Mouse (Mus musculus): ENCODE data around the gene Il12a. TPM values are rescaled to one million over a fixed set of nuclear protein-coding genes. Genes with fewer than 3 reads are reported as not detected.

Gene Il12a
- polyA plus RNA-seq, 1 experiment from 2014 or later: 0.33 TPM

DNA sequence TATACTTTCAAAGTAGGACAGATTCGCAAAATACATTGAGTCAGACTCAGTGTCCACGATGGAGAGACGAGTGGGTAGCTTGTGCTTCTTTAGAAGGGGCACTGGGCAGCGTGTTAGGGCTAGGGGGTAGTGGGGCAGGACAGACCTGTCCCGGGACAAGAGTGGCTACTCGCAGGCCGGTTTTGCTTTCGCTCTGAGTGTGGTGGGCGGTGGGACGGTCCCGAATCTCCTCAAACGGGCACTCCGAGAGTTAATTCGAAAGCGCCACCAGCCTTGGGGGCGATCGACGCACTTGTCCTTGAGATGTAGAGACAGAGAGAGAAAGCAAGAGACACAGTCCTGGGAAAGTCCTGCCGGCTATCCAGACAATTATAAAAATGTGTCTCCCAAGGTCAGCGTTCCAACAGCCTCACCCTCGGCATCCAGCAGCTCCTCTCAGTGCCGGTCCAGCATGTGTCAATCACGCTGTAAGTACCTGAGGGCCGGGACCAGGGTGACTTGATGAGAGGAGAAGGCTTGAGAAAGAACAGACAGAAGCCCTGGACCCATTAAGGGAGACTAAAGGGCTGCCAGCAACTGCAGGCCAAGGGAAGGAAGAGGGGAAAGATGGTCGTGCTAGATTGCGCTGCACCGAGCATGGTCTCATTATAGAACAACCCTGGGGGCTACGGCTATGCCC is 795 bp downstream of the Il12a start:
- ATAC-seq (ENCODE audit: low FRiP score, low read depth): no peak
- Histone ChIP-seq H3K4me2 (replicated peaks) (no peak overlapping the region), H3K27me3 (replicated peaks) (no peaks in the 10 kb centered on the region), H3K4me1 (peaks cover 7% of the 10 kb centered on the region; the same call in 1 of the 2 replicates), H3K9ac (no peak overlapping the region), H3K4me3 (no peak overlapping the region), H3K27ac (no peak overlapping the region), H3K9me3 (no peaks in the 10 kb centered on the region), H3K36me3 (no peaks in the 10 kb centered on the region)
- 91% methylated on average over 28 of the region's 28 CpGs for WGBS

DNA sequence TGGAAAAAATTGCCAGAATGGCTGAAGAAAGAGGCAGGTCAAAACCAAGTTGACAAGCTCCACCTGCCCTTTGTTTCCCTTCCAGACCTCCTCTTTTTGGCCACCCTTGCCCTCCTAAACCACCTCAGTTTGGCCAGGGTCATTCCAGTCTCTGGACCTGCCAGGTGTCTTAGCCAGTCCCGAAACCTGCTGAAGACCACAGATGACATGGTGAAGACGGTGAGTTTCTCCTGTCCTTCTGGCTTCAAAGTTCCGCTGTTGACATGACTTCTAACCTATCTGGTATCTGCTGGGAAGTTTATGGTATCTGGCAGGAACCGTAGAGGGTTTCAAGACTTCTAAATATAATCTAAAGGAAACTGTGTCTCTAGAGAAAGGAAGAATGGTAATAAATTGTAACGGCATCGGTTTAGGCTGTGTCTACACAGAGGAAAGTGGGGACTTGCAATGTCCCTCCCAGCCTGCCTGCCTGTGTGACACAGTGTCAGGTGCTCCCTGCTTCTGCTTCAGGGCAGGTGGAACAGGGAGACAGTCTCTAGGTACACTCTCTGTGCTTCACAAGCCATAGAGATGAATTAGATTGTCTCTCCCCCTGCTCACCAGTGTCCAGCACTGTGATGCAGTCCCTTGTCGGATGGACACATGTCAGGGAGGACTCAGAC is 1.6 kb downstream of the Il12a start:
- no peaks in the 10 kb centered on the region for H3K9me3 ChIP-seq
- no peak for ATAC-seq (ENCODE audit: low FRiP score, low read depth)
- WGBS: 87% methylated on average over 7 of the region's 7 CpGs

DNA sequence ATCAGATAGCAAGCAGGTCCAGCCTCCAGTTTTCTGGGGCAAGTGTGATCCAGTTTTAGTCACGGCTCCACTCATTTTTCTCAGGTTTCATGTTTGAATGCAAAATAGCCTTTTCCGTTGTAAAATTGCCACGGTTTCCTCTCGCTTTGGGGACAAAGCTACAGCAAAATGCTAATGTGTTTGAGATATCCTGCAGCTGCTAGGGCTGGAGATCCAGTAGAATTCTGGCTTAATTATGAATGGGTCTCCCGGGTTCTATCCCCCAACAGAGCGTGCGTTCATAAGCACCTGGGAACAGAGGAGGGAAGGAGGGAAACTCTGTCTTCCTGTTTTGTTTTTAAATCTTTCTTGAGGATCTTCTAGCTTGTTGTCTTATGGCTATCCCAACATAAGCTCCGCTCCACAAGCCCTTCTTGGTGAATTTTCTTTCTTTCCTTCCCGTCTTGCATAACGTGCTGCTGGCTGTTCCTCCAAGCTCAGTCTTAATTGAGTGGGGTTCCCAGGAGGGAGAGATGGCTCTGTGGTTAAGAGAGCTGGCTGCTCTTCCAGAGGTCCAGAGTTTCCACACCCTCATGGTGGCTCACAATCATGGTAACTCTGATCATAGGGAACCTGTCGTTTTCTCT is 2.3 kb downstream of the Il12a start:
- Histone ChIP-seq H3K9me3 (no peaks in the 10 kb centered on the region), H3K4me3 (no peak overlapping the region), H3K36me3 (no peaks in the 10 kb centered on the region), H3K4me1 (peaks cover 7% of the 10 kb centered on the region; the same call in 1 of the 2 replicates), H3K27me3 (replicated peaks) (no peaks in the 10 kb centered on the region), H3K4me2 (replicated peaks) (no peak overlapping the region), H3K9ac (no peak overlapping the region), H3K27ac (no peak overlapping the region)
- 78% methylated on average over 11 of the region's 11 CpGs for WGBS
- ATAC-seq (ENCODE audit: low FRiP score, low read depth): no peak

More for the DNA sequence above, 1.6 kb downstream of the Il12a start:
- Histone ChIP-seq H3K9ac (no peak overlapping the region), H3K4me2 (replicated peaks) (no peak overlapping the region), H3K27ac (no peak overlapping the region), H3K27me3 (replicated peaks) (no peaks in the 10 kb centered on the region), H3K36me3 (no peaks in the 10 kb centered on the region), H3K4me3 (no peak overlapping the region), H3K4me1 (peaks cover 7% of the 10 kb centered on the region; the same call in 1 of the 2 replicates)

DNA sequence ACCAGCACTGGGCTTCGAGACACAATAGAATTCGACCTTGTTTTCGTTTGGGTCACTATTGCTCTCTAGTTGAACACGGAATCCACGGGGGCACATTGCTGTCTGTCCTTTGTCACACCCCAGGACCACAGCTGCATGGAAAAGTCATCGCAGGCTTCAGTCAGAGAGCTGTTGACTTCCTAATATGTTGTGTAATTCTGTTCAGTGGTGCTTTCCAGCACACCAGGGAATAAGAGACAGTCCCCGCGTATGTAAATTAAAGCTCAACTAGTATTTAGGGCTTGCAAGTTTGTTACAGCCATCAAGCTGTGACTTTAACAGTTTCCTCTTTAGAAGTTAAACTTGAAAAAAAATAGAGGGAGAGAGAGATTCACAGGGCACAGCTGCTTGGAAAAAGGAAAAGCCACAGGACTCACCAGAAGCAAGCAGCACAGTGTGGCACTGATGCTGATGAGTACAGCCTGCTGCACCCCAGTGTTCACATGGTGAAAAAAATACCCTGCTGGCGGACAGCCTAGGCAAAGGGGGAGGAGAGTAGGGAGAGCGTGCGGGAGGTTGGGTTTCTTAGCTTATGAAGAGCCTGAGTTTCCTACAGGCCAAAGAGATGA is 3.1 kb downstream of the Il12a start:
- no peaks in the 10 kb centered on the region for H3K36me3 ChIP-seq
- H3K4me1 ChIP-seq: peaks cover 7% of the 10 kb centered on the region; the same call in 1 of the 2 replicates
- H3K9ac ChIP-seq: no peak overlapping the region
- no peak overlapping the region for H3K4me2 ChIP-seq (replicated peaks)
- H3K27ac ChIP-seq: no peak overlapping the region
- no peaks in the 10 kb centered on the region for H3K9me3 ChIP-seq
- 49% methylated on average over 11 of the region's 11 CpGs for WGBS
- H3K27me3 ChIP-seq (replicated peaks): no peaks in the 10 kb centered on the region
- H3K4me3 ChIP-seq: no peak overlapping the region
- ATAC-seq (ENCODE audit: low FRiP score, low read depth): no peak

DNA sequence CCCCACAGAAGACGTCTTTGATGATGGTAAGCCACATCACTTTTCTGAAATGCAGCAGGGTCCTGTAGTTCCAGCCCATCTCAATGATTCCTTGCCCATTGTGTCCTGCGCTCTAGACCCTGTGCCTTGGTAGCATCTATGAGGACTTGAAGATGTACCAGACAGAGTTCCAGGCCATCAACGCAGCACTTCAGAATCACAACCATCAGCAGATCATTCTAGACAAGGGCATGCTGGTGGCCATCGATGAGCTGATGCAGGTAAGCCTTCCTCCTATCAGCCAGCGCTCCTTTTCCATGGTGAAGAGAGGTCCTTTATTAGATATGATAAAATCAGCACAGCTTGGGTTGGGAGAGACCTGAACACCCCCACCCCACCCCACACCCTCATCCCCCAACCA is 4.9 kb downstream of the Il12a start:
- Histone ChIP-seq H3K4me2 (replicated peaks) (no peak overlapping the region), H3K27ac (no peak overlapping the region), H3K36me3 (no peaks in the 10 kb centered on the region), H3K27me3 (replicated peaks) (no peaks in the 10 kb centered on the region), H3K9ac (no peak overlapping the region), H3K4me3 (no peak overlapping the region), H3K4me1 (peaks cover 7% of the 10 kb centered on the region; the same call in 1 of the 2 replicates), H3K9me3 (no peaks in the 10 kb centered on the region)
- WGBS: 94% methylated on average over 5 of the region's 5 CpGs
- no peak for ATAC-seq (ENCODE audit: low FRiP score, low read depth)

DNA sequence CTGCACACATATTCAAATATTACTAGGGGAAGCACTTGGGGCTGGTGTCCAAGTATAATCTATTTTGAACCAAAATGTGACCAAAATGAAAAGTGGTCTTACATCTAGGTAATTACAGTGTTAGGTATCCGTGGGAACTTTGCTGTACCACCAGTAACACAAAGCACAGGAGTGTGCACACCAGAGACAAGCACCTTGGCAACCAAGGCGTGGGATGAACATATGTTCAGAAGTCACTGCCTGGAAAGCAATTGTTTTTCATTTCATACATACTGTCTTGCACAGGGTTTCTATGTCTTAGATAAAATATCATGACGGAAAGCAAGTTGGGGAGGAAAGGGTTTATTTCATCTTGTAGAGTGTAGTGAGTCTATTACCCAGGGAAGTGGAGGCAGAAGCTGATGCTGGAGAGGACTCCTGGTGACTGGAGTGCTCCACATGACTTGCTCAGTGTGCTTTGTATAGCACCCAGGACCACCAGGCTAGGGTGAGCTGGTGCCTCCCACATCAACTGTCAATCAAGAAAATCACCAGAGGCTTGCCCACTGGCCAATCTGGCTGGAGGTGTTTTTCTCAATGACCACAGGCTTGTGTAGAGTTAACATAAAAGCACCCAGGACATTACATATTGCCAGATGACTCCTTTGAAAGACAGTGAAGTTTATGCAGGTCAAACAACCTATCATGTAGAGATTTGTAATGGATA is 6.2 kb downstream of the Il12a start:
- H3K27me3 ChIP-seq (replicated peaks): no peaks in the 10 kb centered on the region
- no peak overlapping the region for H3K9ac ChIP-seq
- H3K27ac ChIP-seq: no peak overlapping the region
- no peaks in the 10 kb centered on the region for H3K36me3 ChIP-seq
- ATAC-seq (ENCODE audit: low FRiP score, low read depth): no peak
- no peak overlapping the region for H3K4me3 ChIP-seq
- H3K4me2 ChIP-seq (replicated peaks): no peak overlapping the region
- no peaks in the 10 kb centered on the region for H3K9me3 ChIP-seq
- WGBS: 88% methylated on average over 3 of the region's 3 CpGs
- H3K4me1 ChIP-seq: peaks cover 7% of the 10 kb centered on the region; the same call in 1 of the 2 replicates

DNA sequence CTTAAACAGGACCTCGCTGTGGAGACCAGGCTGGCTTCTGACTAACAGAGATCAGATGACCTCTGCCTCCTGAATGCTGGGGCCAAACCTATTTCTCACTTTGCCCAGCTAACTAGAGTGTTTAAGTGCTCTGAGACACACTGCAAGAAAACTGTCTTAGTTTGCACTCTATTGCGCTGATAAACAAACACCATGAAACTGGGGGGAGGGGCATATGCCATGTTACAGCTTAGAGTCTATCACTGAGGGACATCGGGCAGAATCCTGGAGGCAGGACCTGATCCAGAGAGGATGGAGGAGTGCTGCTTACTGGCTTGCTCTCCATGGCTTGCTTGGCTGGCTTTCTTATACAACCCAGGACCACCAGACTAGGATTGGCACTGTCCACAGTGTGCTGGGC is 8.2 kb downstream of the Il12a start:
- WGBS: 92% methylated on average over 3 of the region's 3 CpGs
- Histone ChIP-seq H3K36me3 (no peaks in the 10 kb centered on the region), H3K27me3 (replicated peaks) (no peaks in the 10 kb centered on the region), H3K4me1 (no peaks in the 10 kb centered on the region), H3K4me3 (no peak overlapping the region), H3K9ac (no peak overlapping the region), H3K9me3 (no peaks in the 10 kb centered on the region), H3K27ac (no peak overlapping the region), H3K4me2 (replicated peaks) (no peak overlapping the region)
- ATAC-seq (ENCODE audit: low FRiP score, low read depth): no peak

DNA sequence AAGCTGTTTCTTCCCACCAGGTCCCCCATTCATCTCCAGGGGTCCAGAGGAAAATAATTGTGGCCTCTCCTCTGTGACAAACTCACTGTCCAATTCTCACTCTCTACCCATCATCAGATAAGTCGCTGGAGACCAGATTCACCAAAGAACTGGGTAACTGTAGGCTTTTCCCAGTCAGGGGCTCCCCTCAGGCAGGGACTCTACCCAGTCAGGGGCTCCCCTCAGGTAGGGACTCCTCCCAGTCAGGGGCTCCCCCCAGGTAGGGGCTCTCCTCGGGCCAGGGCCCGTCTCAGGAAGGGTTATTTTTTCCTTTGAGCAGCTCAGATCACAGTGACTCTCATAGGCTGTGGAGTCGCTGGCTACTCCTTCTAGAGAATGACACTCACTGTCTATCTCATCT is 9.6 kb downstream of the Il12a start:
- no peaks in the 10 kb centered on the region for H3K4me1 ChIP-seq
- no peak overlapping the region for H3K9ac ChIP-seq
- no peaks in the 10 kb centered on the region for H3K9me3 ChIP-seq
- H3K4me3 ChIP-seq: no peak overlapping the region
- no peak overlapping the region for H3K4me2 ChIP-seq (replicated peaks)
- H3K27ac ChIP-seq: no peak overlapping the region
- no peak for ATAC-seq (ENCODE audit: low FRiP score, low read depth)
- H3K36me3 ChIP-seq: no peaks in the 10 kb centered on the region
- WGBS: 89% methylated on average over 4 of the region's 4 CpGs
- no peaks in the 10 kb centered on the region for H3K27me3 ChIP-seq (replicated peaks)

DNA sequence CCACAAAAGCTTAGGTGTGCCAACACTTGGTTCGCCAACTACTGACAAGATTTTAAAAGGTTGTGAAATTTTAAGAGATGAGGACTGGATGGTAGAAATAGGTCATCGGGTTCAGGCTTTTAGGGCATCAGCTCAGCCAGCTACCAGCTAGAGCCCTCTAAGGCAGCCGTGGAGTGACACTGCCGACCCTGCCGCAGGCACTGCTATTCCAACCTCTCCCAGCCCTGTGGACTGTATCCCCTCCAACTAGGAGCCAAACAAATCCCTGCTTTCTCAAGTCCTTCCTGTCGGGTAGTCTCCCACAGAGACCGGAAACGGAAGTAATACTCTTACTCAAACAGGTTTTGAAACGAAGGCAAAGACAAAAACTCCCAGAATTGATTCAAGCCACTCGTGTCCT is 15.9 kb downstream of the Il12a start:
- no peak for ATAC-seq (ENCODE audit: low FRiP score, low read depth)
- no peak overlapping the region for H3K4me2 ChIP-seq (replicated peaks)
- H3K36me3 ChIP-seq: no peaks in the 10 kb centered on the region
- no peak overlapping the region for H3K4me3 ChIP-seq
- 84% methylated on average over 10 of the region's 10 CpGs for WGBS
- H3K9me3 ChIP-seq: no peaks in the 10 kb centered on the region
- no peak overlapping the region for H3K27ac ChIP-seq
- no peaks in the 10 kb centered on the region for H3K27me3 ChIP-seq (replicated peaks)
- H3K9ac ChIP-seq: no peak overlapping the region
- H3K4me1 ChIP-seq: no peaks in the 10 kb centered on the region

DNA sequence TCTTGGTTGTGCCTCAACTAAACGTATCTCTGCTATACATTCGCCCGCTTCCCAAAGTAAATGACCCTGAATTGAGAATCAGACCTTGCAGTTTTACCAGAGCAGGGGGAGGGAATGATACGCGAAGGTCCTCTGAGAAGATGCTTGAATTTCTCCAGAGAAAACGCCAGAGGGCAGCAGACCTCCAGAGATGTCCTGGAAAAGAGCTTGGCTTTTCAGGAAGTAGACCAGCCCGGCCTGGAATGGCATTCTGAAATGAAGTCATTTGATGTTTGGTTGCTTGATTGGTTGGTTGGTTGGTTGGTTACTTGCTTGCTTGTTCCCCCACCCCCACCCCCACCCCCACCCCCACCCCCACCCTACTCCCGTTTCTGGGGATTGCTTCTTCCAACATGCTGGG is 17.8 kb downstream of the Il12a start:
- H3K9ac ChIP-seq: no peak overlapping the region
- ATAC-seq (ENCODE audit: low FRiP score, low read depth): no peak
- 44% methylated on average over 8 of the region's 8 CpGs for WGBS
- H3K36me3 ChIP-seq: no peaks in the 10 kb centered on the region
- H3K9me3 ChIP-seq: no peaks in the 10 kb centered on the region
- H3K27ac ChIP-seq: no peak overlapping the region
- H3K4me2 ChIP-seq (replicated peaks): no peak overlapping the region
- H3K27me3 ChIP-seq (replicated peaks): no peaks in the 10 kb centered on the region
- H3K4me1 ChIP-seq: no peaks in the 10 kb centered on the region
- H3K4me3 ChIP-seq: no peak overlapping the region

DNA sequence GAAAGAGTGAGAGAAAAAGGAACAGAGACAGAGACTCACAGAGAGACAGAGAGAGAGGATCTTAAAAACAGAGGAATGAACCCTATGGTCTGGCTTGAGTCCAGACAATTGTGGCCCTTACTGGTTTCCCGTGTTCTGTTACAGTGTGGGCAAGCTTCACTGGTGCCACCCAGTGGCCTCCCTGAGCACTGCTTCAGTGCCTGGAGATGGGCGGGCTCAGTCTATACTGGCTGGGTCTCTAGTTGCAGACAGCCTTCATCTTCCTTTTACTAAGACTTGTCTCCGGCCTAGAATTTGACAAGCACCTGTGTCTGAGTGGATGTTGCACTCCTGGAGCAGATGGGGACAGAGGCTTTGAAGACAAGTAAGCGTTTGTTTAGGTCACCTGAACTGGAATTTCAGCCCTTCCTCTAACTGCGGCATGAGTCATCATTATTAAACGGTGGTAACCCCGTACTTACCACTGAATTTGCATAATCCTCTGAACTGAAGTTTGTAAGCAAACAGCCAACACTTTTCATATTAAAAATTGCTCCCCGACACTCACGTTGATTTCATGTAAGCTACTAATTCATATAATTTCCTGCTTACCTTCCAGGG is 18.9 kb downstream of the Il12a start:
- no peak overlapping the region for H3K4me3 ChIP-seq
- no peaks in the 10 kb centered on the region for H3K4me1 ChIP-seq
- H3K9ac ChIP-seq: no peak overlapping the region
- ATAC-seq (ENCODE audit: low FRiP score, low read depth): peak; percentile 70
- no peaks in the 10 kb centered on the region for H3K9me3 ChIP-seq
- H3K27ac ChIP-seq: no peak overlapping the region
- H3K4me2 ChIP-seq (replicated peaks): no peak overlapping the region
- 62% methylated on average over 9 of the region's 9 CpGs for WGBS
- H3K27me3 ChIP-seq (replicated peaks): no peaks in the 10 kb centered on the region
- H3K36me3 ChIP-seq: no peaks in the 10 kb centered on the region
